Mouse (Mus musculus) embryonic facial prominence, embryonic 13.5 days (tissue): Measurements from ENCODE around the gene Creb3l2. TPM values are rescaled to one million over a fixed set of nuclear protein-coding genes. Genes with fewer than 3 reads are reported as not detected.

ENCODE experiments used
- ATAC-seq: fragments of 200-750 bp; cut with Nextera tagmentation; 2 replicates; pipeline ENCODE4 v1.8.0; 2017; ENCODE audit warnings: low read depth; ENCODE audit not compliant: insufficient number of reproducible peaks, insufficient read depth, low FRiP score, low TSS enrichment
- H3K27ac ChIP-seq: fragments of 300-500 bp; sonication (generic); 2 replicates; pipeline ENCODE4 v1.5.1; 2015; ENCODE audit warnings: moderate library complexity, mild to moderate bottlenecking, inconsistent platforms
- H3K27me3 ChIP-seq: fragments of 300-500 bp; sonication (generic); 2 replicates; pipeline ENCODE4 v1.6.1; 2015; ENCODE audit warnings: mild to moderate bottlenecking, inconsistent platforms
- H3K36me3 ChIP-seq: fragments of 300-500 bp; sonication (generic); 2 replicates; pipeline ENCODE4 v1.6.1; 2015; ENCODE audit warnings: mild to moderate bottlenecking, inconsistent platforms
- H3K4me1 ChIP-seq: fragments of 300-500 bp; sonication (generic); 2 replicates; pipeline ENCODE4 v1.6.1; 2015; ENCODE audit warnings: inconsistent platforms
- H3K4me2 ChIP-seq: fragments of 300-500 bp; sonication (generic); 2 replicates; pipeline ENCODE4 v1.6.1; 2015; ENCODE audit warnings: moderate library complexity, mild to moderate bottlenecking, inconsistent platforms
- H3K4me3 ChIP-seq: fragments of 300-500 bp; sonication (generic); 2 replicates; pipeline ENCODE4 v1.5.1; 2015; ENCODE audit warnings: mild to moderate bottlenecking, inconsistent platforms
- H3K9ac ChIP-seq: fragments of 300-500 bp; sonication (generic); 2 replicates; pipeline ENCODE4 v1.6.1; 2015; ENCODE audit warnings: mild to moderate bottlenecking, inconsistent platforms
- H3K9me3 ChIP-seq: fragments of 300-500 bp; sonication (generic); 2 replicates; pipeline ENCODE4 v1.6.1; 2016; ENCODE audit warnings: inconsistent platforms
- WGBS: fragments of 180-500 bp; shearing (Covaris S2); methylation state at CpG from one replicate; pipeline ENCODE4 v1.1.7; 2015; ENCODE audit warnings: mixed read lengths; 5-methylcytosine and 5-hydroxymethylcytosine counted together
- polyA plus RNA-seq: library from polyadenylated mRNA; unstranded; fragments of >200 nt; fragmentation: Nextera tagmentation; extraction: Ambion mirVana; gene quantifications from 2 replicates; pipeline ENCODE4 v1.2.1, GENCODE M21; 2015

Gene Creb3l2
- polyA plus RNA-seq, 1 experiment from 2014 or later = 26.9 TPM

GRCm38 (mm10) chr6:37286134-37286533 is 155.8 kb downstream of the Creb3l2 start:
- H3K9me3 ChIP-seq = no peaks in the 10 kb centered on the region
- no peak overlapping the region for H3K27ac ChIP-seq
- no peaks in the 10 kb centered on the region for H3K36me3 ChIP-seq
- no peak overlapping the region for H3K4me2 ChIP-seq
- H3K4me1 ChIP-seq = no peaks in the 10 kb centered on the region
- no peak overlapping the region for H3K9ac ChIP-seq
- no peak overlapping the region for H3K4me3 ChIP-seq
- whole genome bisulfite sequencing = 90% methylated on average over 4 of the region's 4 CpGs
- H3K27me3 ChIP-seq = no peaks in the 10 kb centered on the region
- no peak for ATAC-seq

GRCm38 (mm10) chr6:37284879-37285278 is 157.1 kb downstream of the Creb3l2 start:
- Histone ChIP-seq H3K9me3 (no peaks in the 10 kb centered on the region), H3K27me3 (no peaks in the 10 kb centered on the region), H3K4me2 (no peak overlapping the region), H3K4me3 (no peak overlapping the region), H3K27ac (no peak overlapping the region), H3K4me1 (no peaks in the 10 kb centered on the region), H3K36me3 (no peaks in the 10 kb centered on the region), H3K9ac (no peak overlapping the region)
- WGBS = 90% methylated on average over 9 of the region's 9 CpGs
- ATAC-seq = no peak

- no peaks in the 10 kb centered on the region for H3K9me3 ChIP-seq
- no peaks in the 10 kb centered on the region for H3K36me3 ChIP-seq
- H3K27me3 ChIP-seq = no peaks in the 10 kb centered on the region
- H3K4me2 ChIP-seq = no peak overlapping the region
- 40% methylated on average over 2 of the region's 2 CpGs for WGBS
- H3K27ac ChIP-seq = no peak overlapping the region
- H3K4me1 ChIP-seq = no peaks in the 10 kb centered on the region
- no peak overlapping the region for H3K9ac ChIP-seq
- no peak for ATAC-seq
- no peak overlapping the region for H3K4me3 ChIP-seq
Measured at GRCm38 (mm10) chr6:37283336-37283735, 158.6 kb downstream of the Creb3l2 start.

GRCm38 (mm10) chr6:37282659-37283058 is 159.3 kb downstream of the Creb3l2 start:
- no peak for ATAC-seq

More at GRCm38 (mm10) chr6:37282659-37283058, 159.3 kb downstream of the Creb3l2 start:
- H3K9me3 ChIP-seq = no peaks in the 10 kb centered on the region
- H3K4me3 ChIP-seq = no peak overlapping the region
- no peaks in the 10 kb centered on the region for H3K27me3 ChIP-seq
- WGBS = 71% methylated on average over 1 of the region's 1 CpGs
- H3K27ac ChIP-seq = no peak overlapping the region
- no peaks in the 10 kb centered on the region for H3K4me1 ChIP-seq
- no peaks in the 10 kb centered on the region for H3K36me3 ChIP-seq
- H3K4me2 ChIP-seq = no peak overlapping the region
- no peak overlapping the region for H3K9ac ChIP-seq

Other genes with a start within 250 kb of the Creb3l2 start
- gene Dgki, start 142.0 kb downstream of the Creb3l2 start, polyA plus RNA-seq = 0.84 and 1.1 TPM in 2 replicates
- gene Akr1d1, start 88.0 kb upstream of the Creb3l2 start, polyA plus RNA-seq = not detected in 2 replicates